Mouse (Mus musculus): ENCODE data around the gene Npas1. TPM values are rescaled to one million over a fixed set of nuclear protein-coding genes. Genes with fewer than 3 reads are reported as not detected.
A peak's percentile ranks its signal among the peaks of the same experiment; 100 is the strongest.

Npas1 gene
- total and polyA plus RNA-seq, 2 experiments from 2014 or later: 9.4 to 9.5 TPM

DNA sequence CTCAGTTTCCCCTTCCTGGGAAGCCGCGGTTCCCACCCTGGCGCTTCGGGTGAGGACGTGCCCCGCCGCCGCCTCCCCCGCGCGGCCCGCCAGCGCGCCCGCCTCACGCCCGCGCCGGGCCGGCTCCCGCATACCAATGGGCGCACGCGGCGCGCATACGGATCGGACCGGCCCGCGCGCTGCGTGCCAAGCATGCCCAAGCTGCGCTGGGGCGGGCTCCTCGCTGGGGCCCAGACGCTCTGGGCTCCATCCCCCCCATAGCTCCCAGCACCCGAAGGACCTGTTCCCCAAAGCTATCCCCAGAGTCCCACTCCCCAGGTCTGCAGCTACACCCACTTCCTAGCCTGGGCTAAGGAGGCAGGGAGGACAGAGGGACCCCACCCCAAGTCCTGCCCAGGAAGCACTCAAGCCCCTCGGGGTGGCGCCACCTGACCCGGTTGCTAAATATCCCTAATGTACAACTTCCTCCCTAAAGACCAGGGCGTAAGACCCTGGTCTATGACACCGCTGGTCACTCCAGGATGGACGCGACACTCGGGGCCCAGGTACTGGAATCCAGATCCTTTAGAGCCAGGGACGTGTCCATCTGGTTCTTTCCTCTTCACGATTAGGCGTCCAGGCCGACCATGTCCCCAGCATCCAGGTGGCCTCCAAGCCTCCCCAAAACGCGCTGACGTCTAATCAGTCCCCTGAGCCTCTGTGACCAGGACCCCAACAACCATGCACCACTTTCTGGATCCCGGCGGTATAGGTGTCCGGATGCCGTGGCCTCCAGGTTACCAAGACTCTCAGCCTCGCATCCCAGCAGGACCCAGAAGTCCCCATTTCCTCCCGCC lies 1.5 kb downstream of the Npas1 start:
- DNase-seq (ENCODE audit: low spot score) (no peak), ATAC-seq (ENCODE audit: low FRiP score) (peak; percentile 36)
- Histone ChIP-seq H3K4me3 (ENCODE audit: low read depth, low read length) (peak overlapping the region; percentile 36), H3K36me3 (ENCODE audit: insufficient read depth, low read length) (no peaks in the 10 kb centered on the region), H3K4me2 (ENCODE audit: low read depth, low read length, poor library complexity, severe bottlenecking) (peak overlapping the region; percentile 68), H3K27me3 (ENCODE audit: insufficient read depth, low read length) (peaks cover 51% of the 10 kb centered on the region), H3K27ac (ENCODE audit: low read depth, low read length) (no peak overlapping the region), H3K4me1 (ENCODE audit: insufficient read depth, low read length) (0 out of 2 replicates have a peak, but pooled peaks cover 11% of the 10 kb centered on the region), H3K9ac (replicated peaks; ENCODE audit: low read length, poor library complexity, severe bottlenecking) (peak overlapping the region; percentile 44; the same call in 1 of the 2 replicates), H3K9me3 (ENCODE audit: low read length) (no peaks in the 10 kb centered on the region)
- WGBS: 3% methylated on average over 32 of the region's 59 CpGs
- TF ChIP-seq CTCF (IDR thresholded peaks at IDR 0.05): no peak

DNA sequence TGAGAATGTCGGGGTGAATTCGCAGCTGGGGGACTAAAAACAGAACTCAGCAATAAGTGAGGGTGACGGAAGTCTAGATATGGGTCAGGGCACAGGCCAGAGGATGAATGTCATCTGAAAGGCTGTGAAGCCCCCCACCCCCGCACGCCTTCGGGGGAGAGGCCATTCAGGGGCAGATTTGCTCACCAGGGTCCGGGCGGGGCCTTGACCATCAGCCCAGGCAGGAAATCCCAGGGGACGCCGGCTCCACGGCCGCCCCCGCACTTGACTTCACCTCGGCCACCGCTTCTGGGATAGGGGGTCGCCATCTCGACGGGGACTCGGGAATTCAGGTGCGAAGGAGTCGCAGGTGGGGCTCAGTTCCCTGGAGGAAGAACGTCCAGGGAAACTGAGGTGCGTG lies 2.2 kb downstream of the Npas1 start:
- 3% methylated on average over 14 of the region's 23 CpGs for WGBS
- H3K9me3 ChIP-seq (ENCODE audit: low read length): no peaks in the 10 kb centered on the region
- H3K4me2 ChIP-seq (ENCODE audit: low read depth, low read length, poor library complexity, severe bottlenecking): peak overlapping the region; percentile 68
- H3K36me3 ChIP-seq (ENCODE audit: insufficient read depth, low read length): no peaks in the 10 kb centered on the region
- no peak for ATAC-seq (ENCODE audit: low FRiP score)
- H3K4me3 ChIP-seq (ENCODE audit: low read depth, low read length): peak overlapping the region; percentile 36
- no peak for DNase-seq (ENCODE audit: low spot score)
- no peak for TF ChIP-seq CTCF (IDR thresholded peaks at IDR 0.05)
- no peak overlapping the region for H3K27ac ChIP-seq (ENCODE audit: low read depth, low read length)
- no peak overlapping the region for H3K9ac ChIP-seq (replicated peaks; ENCODE audit: low read length, poor library complexity, severe bottlenecking)
- peaks cover 51% of the 10 kb centered on the region for H3K27me3 ChIP-seq (ENCODE audit: insufficient read depth, low read length)
- H3K4me1 ChIP-seq (ENCODE audit: insufficient read depth, low read length): 0 out of 2 replicates have a peak, but pooled peaks cover 11% of the 10 kb centered on the region

DNA sequence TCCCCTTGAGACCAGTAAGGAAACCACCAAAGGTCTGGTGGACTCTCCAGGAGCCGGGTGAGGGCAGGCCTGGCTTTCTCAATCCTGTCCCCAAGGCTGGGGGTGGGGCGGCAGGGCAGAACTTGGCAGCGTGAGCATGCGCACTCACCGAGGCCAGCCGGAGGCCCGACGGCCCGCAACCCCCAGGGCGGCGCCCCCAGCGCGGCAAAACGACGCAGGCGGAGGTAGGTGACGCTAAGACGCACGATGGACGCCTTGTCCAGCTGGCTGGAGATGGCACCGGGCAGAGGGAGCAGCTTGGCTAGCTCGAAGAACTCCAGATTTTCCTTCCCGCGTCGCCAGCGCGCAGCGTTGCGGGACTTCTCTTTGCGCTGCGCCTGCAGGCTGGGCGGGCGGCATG lies 3.1 kb downstream of the Npas1 start:
- DNase-seq (ENCODE audit: low spot score) (no peak), ATAC-seq (ENCODE audit: low FRiP score) (no peak)
- 0 out of 2 replicates have a peak overlapping the region, but pooled peaks have one; percentile 16 for H3K4me3 ChIP-seq (ENCODE audit: low read depth, low read length)
- H3K27ac ChIP-seq (ENCODE audit: low read depth, low read length): no peak overlapping the region
- H3K36me3 ChIP-seq (ENCODE audit: insufficient read depth, low read length): no peaks in the 10 kb centered on the region
- no peaks in the 10 kb centered on the region for H3K9me3 ChIP-seq (ENCODE audit: low read length)
- no peak for TF ChIP-seq CTCF (IDR thresholded peaks at IDR 0.05)
- H3K27me3 ChIP-seq (ENCODE audit: insufficient read depth, low read length): peaks cover 51% of the 10 kb centered on the region
- H3K4me1 ChIP-seq (ENCODE audit: insufficient read depth, low read length): 0 out of 2 replicates have a peak, but pooled peaks cover 11% of the 10 kb centered on the region
- no peak overlapping the region for H3K9ac ChIP-seq (replicated peaks; ENCODE audit: low read length, poor library complexity, severe bottlenecking)
- 6% methylated on average over 32 of the region's 33 CpGs for WGBS
- peak overlapping the region; percentile 29 for H3K4me2 ChIP-seq (ENCODE audit: low read depth, low read length, poor library complexity, severe bottlenecking)

DNA sequence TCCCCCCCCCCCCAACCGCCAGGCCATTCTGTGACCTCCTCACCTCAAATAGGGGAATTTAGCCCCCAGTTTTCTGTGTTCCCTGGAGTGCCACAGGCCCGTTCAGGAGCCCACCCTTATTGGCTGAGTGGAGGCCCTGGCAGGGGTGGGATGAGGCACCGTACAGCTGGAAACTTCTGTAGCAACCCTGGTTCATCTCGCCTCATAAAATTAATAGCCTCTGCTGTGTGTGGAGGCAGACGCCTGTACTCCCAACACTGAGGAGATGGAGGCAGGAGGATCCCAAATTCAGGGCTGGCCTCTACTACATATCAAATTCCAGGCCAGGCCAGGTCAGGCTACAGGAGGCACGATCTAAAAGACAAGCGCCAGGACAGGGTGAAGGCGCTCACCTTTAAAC lies 3.7 kb downstream of the Npas1 start:
- Histone ChIP-seq H3K9me3 (ENCODE audit: low read length) (no peaks in the 10 kb centered on the region), H3K27me3 (ENCODE audit: insufficient read depth, low read length) (peaks cover 51% of the 10 kb centered on the region), H3K4me3 (ENCODE audit: low read depth, low read length) (no peak overlapping the region), H3K36me3 (ENCODE audit: insufficient read depth, low read length) (no peaks in the 10 kb centered on the region), H3K4me2 (ENCODE audit: low read depth, low read length, poor library complexity, severe bottlenecking) (no peak overlapping the region), H3K27ac (ENCODE audit: low read depth, low read length) (no peak overlapping the region), H3K9ac (replicated peaks; ENCODE audit: low read length, poor library complexity, severe bottlenecking) (no peak overlapping the region), H3K4me1 (ENCODE audit: insufficient read depth, low read length) (0 out of 2 replicates have a peak, but pooled peaks cover 11% of the 10 kb centered on the region)
- no peak for TF ChIP-seq CTCF (IDR thresholded peaks at IDR 0.05)
- WGBS: 68% methylated on average over 8 of the region's 8 CpGs
- DNase-seq (ENCODE audit: low spot score) (no peak), ATAC-seq (ENCODE audit: low FRiP score) (no peak)

DNA sequence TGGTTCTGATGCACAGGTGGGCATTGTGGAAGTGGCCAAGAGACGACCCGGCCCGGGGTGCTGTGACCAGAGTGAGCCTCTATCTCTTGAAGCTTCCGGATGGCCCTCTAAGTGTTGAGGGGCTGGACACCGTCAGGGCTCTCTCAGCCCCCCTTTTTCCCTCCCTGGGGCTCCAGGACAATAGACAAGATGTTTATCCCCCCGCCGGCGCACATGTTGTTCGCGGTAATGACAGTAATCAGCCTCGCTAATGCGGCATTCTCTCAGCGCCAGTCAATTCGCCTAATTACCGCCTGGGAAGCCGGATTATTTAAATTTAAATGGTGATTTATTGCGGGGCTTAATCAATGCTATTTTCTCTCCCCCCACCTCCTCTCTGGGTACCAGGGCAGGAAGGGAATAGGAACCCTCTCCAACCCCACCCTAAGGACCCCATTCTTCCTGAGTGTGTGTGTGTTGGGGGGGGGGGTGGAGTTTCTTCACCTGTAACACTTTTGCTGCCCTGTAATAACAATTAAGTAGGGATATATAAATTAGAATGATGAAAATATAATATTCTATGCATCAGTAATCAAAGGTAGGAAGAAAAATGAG lies 5.3 kb downstream of the Npas1 start:
- 0 out of 2 replicates have a peak, but pooled peaks cover 11% of the 10 kb centered on the region for H3K4me1 ChIP-seq (ENCODE audit: insufficient read depth, low read length)
- H3K9me3 ChIP-seq (ENCODE audit: low read length): no peaks in the 10 kb centered on the region
- no peaks in the 10 kb centered on the region for H3K36me3 ChIP-seq (ENCODE audit: insufficient read depth, low read length)
- no peak for ATAC-seq (ENCODE audit: low FRiP score)
- peaks cover 49% of the 10 kb centered on the region for H3K27me3 ChIP-seq (ENCODE audit: insufficient read depth, low read length)
- H3K9ac ChIP-seq (replicated peaks; ENCODE audit: low read length, poor library complexity, severe bottlenecking): no peak overlapping the region
- 6% methylated on average over 17 of the region's 17 CpGs for WGBS
- H3K4me2 ChIP-seq (ENCODE audit: low read depth, low read length, poor library complexity, severe bottlenecking): no peak overlapping the region
- no peak for DNase-seq (ENCODE audit: low spot score)
- H3K4me3 ChIP-seq (ENCODE audit: low read depth, low read length): no peak overlapping the region
- TF ChIP-seq CTCF (IDR thresholded peaks at IDR 0.05): no peak
- no peak overlapping the region for H3K27ac ChIP-seq (ENCODE audit: low read depth, low read length)

DNA sequence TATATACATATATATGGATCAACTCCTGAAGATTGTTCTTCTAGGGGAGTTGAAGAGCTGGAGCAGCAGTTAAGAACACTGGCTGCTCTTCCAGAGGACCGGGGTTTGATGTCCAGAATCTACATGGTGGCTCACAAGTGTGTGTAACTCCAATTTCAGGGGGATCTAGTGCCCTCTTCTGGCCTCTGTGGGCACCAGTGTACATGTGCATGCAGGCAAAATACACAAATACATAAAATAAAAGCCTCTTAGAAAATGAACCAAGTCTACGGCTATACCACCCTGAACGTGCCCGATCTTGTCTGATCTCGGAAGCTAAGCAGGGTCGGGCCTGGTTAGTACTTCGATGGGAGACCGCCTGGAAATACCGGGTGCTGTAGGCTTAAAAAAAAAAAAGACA lies 6.0 kb downstream of the Npas1 start:
- Histone ChIP-seq H3K9ac (replicated peaks; ENCODE audit: low read length, poor library complexity, severe bottlenecking) (no peak overlapping the region), H3K27ac (ENCODE audit: low read depth, low read length) (no peak overlapping the region), H3K9me3 (ENCODE audit: low read length) (no peaks in the 10 kb centered on the region), H3K4me3 (ENCODE audit: low read depth, low read length) (no peak overlapping the region), H3K27me3 (ENCODE audit: insufficient read depth, low read length) (peaks cover 43% of the 10 kb centered on the region), H3K4me2 (ENCODE audit: low read depth, low read length, poor library complexity, severe bottlenecking) (no peak overlapping the region), H3K36me3 (ENCODE audit: insufficient read depth, low read length) (no peaks in the 10 kb centered on the region), H3K4me1 (ENCODE audit: insufficient read depth, low read length) (0 out of 2 replicates have a peak, but pooled peaks cover 11% of the 10 kb centered on the region)
- WGBS: 42% methylated on average over 9 of the region's 9 CpGs
- DNase-seq (ENCODE audit: low spot score) (no peak), ATAC-seq (ENCODE audit: low FRiP score) (no peak)
- peak; percentile 58 for TF ChIP-seq CTCF (IDR thresholded peaks at IDR 0.05)

Measured in midbrain, postnatal 0 days (tissue).